Mouse (Mus musculus) erythroblast, embryonic 14.5 days (primary cell): ENCODE results near the gene Cox7a2.

ENCODE experiments used
- GATA1 ChIP-seq: IDR thresholded peaks from 2 replicates; pipeline ENCODE4 v1.6.1; 2012; ENCODE audit warnings: low read length, inconsistent platforms, mixed read lengths
- TAL1 ChIP-seq: IDR thresholded peaks from 3 replicates; pipeline ENCODE4 v1.6.1; 2012; ENCODE audit warnings: low read length, inconsistent platforms, mixed read lengths

GRCm38 (mm10) chr9:79779354-79779753 is 19.7 kb upstream of the Cox7a2 start:
- TF ChIP-seq GATA1, result no peak
- TF ChIP-seq TAL1, result no peak
